Mouse (Mus musculus) lung, embryonic 14.5 days (tissue): ENCODE measurements around the gene Chchd6. TPM values are rescaled to one million over a fixed set of nuclear protein-coding genes. Genes with fewer than 3 reads are reported as not detected.

ENCODE experiments used
- ATAC-seq: fragments of 200-750 bp; cut with Nextera tagmentation; 2 replicates; pipeline ENCODE4 v1.8.0; 2017; ENCODE audit warnings: mild to moderate bottlenecking, moderate TSS enrichment, moderate library complexity; ENCODE audit not compliant: insufficient read depth
- DNase-seq: peaks from one replicate; pipeline ENCODE4 v3.0.0-alpha.2; 2015
- H3K27ac ChIP-seq: fragments of 300-500 bp; sonication (generic); 2 replicates; pipeline ENCODE4 v1.5.1; 2014; ENCODE audit warnings: low read depth, mild to moderate bottlenecking, moderate library complexity
- H3K27me3 ChIP-seq: fragments of 300-500 bp; sonication (generic); 2 replicates; pipeline ENCODE4 v1.6.1; 2014; ENCODE audit warnings: low read length, control low read depth; ENCODE audit not compliant: insufficient read depth
- H3K36me3 ChIP-seq: fragments of 300-500 bp; sonication (generic); 2 replicates; pipeline ENCODE4 v1.6.1; 2014; ENCODE audit warnings: control low read depth; ENCODE audit not compliant: insufficient read depth
- H3K4me1 ChIP-seq: fragments of 300-500 bp; sonication (generic); 2 replicates; pipeline ENCODE4 v1.6.1; 2014; ENCODE audit warnings: antibody characterized with exemption, control low read depth; ENCODE audit not compliant: insufficient read depth
- H3K4me2 ChIP-seq: fragments of 300-500 bp; sonication (generic); 2 replicates; pipeline ENCODE4 v1.6.1; 2014; ENCODE audit warnings: mild to moderate bottlenecking
- H3K4me3 ChIP-seq: fragments of 300-500 bp; sonication (generic); 2 replicates; pipeline ENCODE4 v1.5.1; 2014; ENCODE audit warnings: low read depth, low read length
- H3K9ac ChIP-seq: fragments of 300-500 bp; sonication (generic); 2 replicates; pipeline ENCODE4 v1.6.1; 2014
- H3K9me3 ChIP-seq: fragments of 300-500 bp; sonication (generic); 2 replicates; pipeline ENCODE4 v1.6.1; 2016; ENCODE audit warnings: low read depth, low read length, control low read depth
- CTCF ChIP-seq: IDR thresholded peaks from 2 replicates; pipeline ENCODE4 v1.5.1; 2016; ENCODE audit warnings: antibody characterized with exemption, low read depth
- WGBS: fragments of 180-500 bp; shearing (Covaris S2); extraction: QIAGEN DNeasy Blood & Tissue Kit; methylation state at CpG from one replicate; pipeline ENCODE4 v1.1.7; 2014; 5-methylcytosine and 5-hydroxymethylcytosine counted together
- polyA plus RNA-seq: library from polyadenylated mRNA; unstranded; fragments of >200 nt; fragmentation: Nextera tagmentation; extraction: Ambion mirVana; gene quantifications from 2 replicates; pipeline ENCODE4 v1.2.1, GENCODE M21; 2014

Gene Chchd6
- polyA plus RNA-seq, 1 experiment from 2014 or later, result 69.3 TPM

- Histone ChIP-seq H3K27ac (no peak overlapping the region), H3K9me3 (no peaks in the 10 kb centered on the region), H3K4me2 (no peak overlapping the region), H3K27me3 (no peaks in the 10 kb centered on the region), H3K4me3 (no peak overlapping the region), H3K9ac (no peak overlapping the region), H3K36me3 (no peaks in the 10 kb centered on the region), H3K4me1 (peaks cover 10% of the 10 kb centered on the region; the same call in 1 of the 2 replicates)
- TF ChIP-seq CTCF, result no peak
- WGBS, result 94% methylated on average over 2 of the region's 2 CpGs
- DNase-seq (no peak), ATAC-seq (no peak)
Observed at GRCm38 (mm10) chr6:89454437-89454836, 141.0 kb downstream of the Chchd6 start.

- H3K4me1 ChIP-seq, result peaks cover 10% of the 10 kb centered on the region; the same call in 1 of the 2 replicates
- H3K9me3 ChIP-seq, result no peaks in the 10 kb centered on the region
- peak; percentile 30; the same call in 1 of the 2 replicates for ATAC-seq
- H3K27me3 ChIP-seq, result no peaks in the 10 kb centered on the region
- H3K4me2 ChIP-seq, result no peak overlapping the region
- peak overlapping the region; percentile 62 for H3K27ac ChIP-seq
- DNase-seq, result peak; percentile 33
- no peak overlapping the region for H3K4me3 ChIP-seq
- H3K36me3 ChIP-seq, result no peaks in the 10 kb centered on the region
- H3K9ac ChIP-seq, result no peak overlapping the region
- 31% methylated on average over 7 of the region's 7 CpGs for WGBS
- no peak for TF ChIP-seq CTCF
Observed at GRCm38 (mm10) chr6:89452976-89453674, 142.3 kb downstream of the Chchd6 start.

GRCm38 (mm10) chr6:89452356-89452755 lies 143.1 kb downstream of the Chchd6 start:
- no peaks in the 10 kb centered on the region for H3K36me3 ChIP-seq
- DNase-seq (no peak), ATAC-seq (no peak)
- H3K27me3 ChIP-seq, result no peaks in the 10 kb centered on the region
- no peak for TF ChIP-seq CTCF
- 76% methylated on average over 6 of the region's 6 CpGs for WGBS
- H3K27ac ChIP-seq, result no peak overlapping the region
- H3K4me1 ChIP-seq, result peaks cover 10% of the 10 kb centered on the region; the same call in 1 of the 2 replicates
- H3K4me3 ChIP-seq, result no peak overlapping the region
- H3K4me2 ChIP-seq, result no peak overlapping the region
- H3K9me3 ChIP-seq, result no peaks in the 10 kb centered on the region
- H3K9ac ChIP-seq, result no peak overlapping the region

GRCm38 (mm10) chr6:89448736-89449135 lies 146.7 kb downstream of the Chchd6 start:
- Histone ChIP-seq H3K9me3 (no peaks in the 10 kb centered on the region), H3K4me1 (no peaks in the 10 kb centered on the region), H3K27ac (no peak overlapping the region), H3K27me3 (no peaks in the 10 kb centered on the region), H3K9ac (no peak overlapping the region), H3K4me3 (no peak overlapping the region), H3K4me2 (no peak overlapping the region), H3K36me3 (no peaks in the 10 kb centered on the region)
- no peak for TF ChIP-seq CTCF
- 59% methylated on average over 3 of the region's 3 CpGs for WGBS
- ATAC-seq (no peak), DNase-seq (peak; percentile 7)

- H3K36me3 ChIP-seq, result no peaks in the 10 kb centered on the region
- H3K4me3 ChIP-seq, result no peak overlapping the region
- H3K9ac ChIP-seq, result no peak overlapping the region
- no peak for TF ChIP-seq CTCF
- no peak overlapping the region for H3K4me2 ChIP-seq
- ATAC-seq (peak; percentile 41; the same call in 1 of the 2 replicates), DNase-seq (no peak)
- peak overlapping the region; percentile 45; the same call in 1 of the 2 replicates for H3K27ac ChIP-seq
- WGBS, result 73% methylated on average over 4 of the region's 4 CpGs
- H3K9me3 ChIP-seq, result no peaks in the 10 kb centered on the region
- H3K27me3 ChIP-seq, result no peaks in the 10 kb centered on the region
- H3K4me1 ChIP-seq, result no peaks in the 10 kb centered on the region
Observed at GRCm38 (mm10) chr6:89440671-89441070, 154.8 kb downstream of the Chchd6 start.

- TF ChIP-seq CTCF, result no peak
- 66% methylated on average over 2 of the region's 2 CpGs for WGBS
- H3K9ac ChIP-seq, result no peak overlapping the region
- no peaks in the 10 kb centered on the region for H3K4me1 ChIP-seq
- DNase-seq (no peak), ATAC-seq (no peak)
- no peaks in the 10 kb centered on the region for H3K9me3 ChIP-seq
- H3K36me3 ChIP-seq, result no peaks in the 10 kb centered on the region
- no peaks in the 10 kb centered on the region for H3K27me3 ChIP-seq
- no peak overlapping the region for H3K27ac ChIP-seq
- H3K4me3 ChIP-seq, result no peak overlapping the region
- H3K4me2 ChIP-seq, result no peak overlapping the region
Observed at GRCm38 (mm10) chr6:89431920-89432482, 163.5 kb downstream of the Chchd6 start.

GRCm38 (mm10) chr6:89430749-89431148 lies 164.7 kb downstream of the Chchd6 start:
- H3K4me3 ChIP-seq, result no peak overlapping the region
- no peaks in the 10 kb centered on the region for H3K4me1 ChIP-seq
- H3K9me3 ChIP-seq, result no peaks in the 10 kb centered on the region
- TF ChIP-seq CTCF, result no peak
- ATAC-seq, result no peak
- H3K36me3 ChIP-seq, result no peaks in the 10 kb centered on the region
- no peaks in the 10 kb centered on the region for H3K27me3 ChIP-seq
- no peak for DNase-seq
- no peak overlapping the region for H3K9ac ChIP-seq
- H3K4me2 ChIP-seq, result no peak overlapping the region
- H3K27ac ChIP-seq, result no peak overlapping the region
